Mouse (Mus musculus): Measurements from ENCODE around the gene Lpp.

- no peak for TF ChIP-seq POLR2A (IDR thresholded peaks at IDR 0.05; ENCODE audit: control insufficient read depth, low read depth, low read length)
- TF ChIP-seq CTCF (IDR thresholded peaks at IDR 0.05; ENCODE audit: control insufficient read depth, insufficient read depth, insufficient replicate concordance, low read depth, low read length) = no peak
Measured at GRCm38 (mm10) chr16:24833221-24833620, 439.9 kb downstream of the Lpp start.

All from testis, adult 2 months (tissue).